ENCODE assay signal across 8 mouse cellular contexts in genomic region chr6:127454344-127454707, GRCm38 (mm10). TPM values are rescaled to one million over a fixed set of nuclear protein-coding genes. Genes with fewer than 3 reads are reported as not detected.
A peak's percentile ranks its signal among the peaks of the same experiment; 100 is the strongest.
DNase-seq lines count a peak whose midpoint lies in the region; ATAC-seq and TF ChIP-seq lines count a peak whose summit lies in the region.

No protein-coding gene starts in this region.

- peak overlapping the region; percentile 86; the same call in 1 of the 2 replicates for H3K27ac ChIP-seq in lung, embryonic 14.5 days (ENCODE audit: low read depth)
- H3K27ac ChIP-seq in embryonic facial prominence, embryonic 15.5 days (replicated peaks): no peak overlapping the region
- no peak overlapping the region for H3K27ac ChIP-seq in intestine, embryonic 16.5 days (ENCODE audit: low read length)
- no peak overlapping the region for H3K27ac ChIP-seq in neural tube, embryonic 12.5 days

- H3K27me3 ChIP-seq in lung, embryonic 14.5 days (ENCODE audit: insufficient read depth, low read length): no peaks in the 10 kb centered on the region; the same call in 1 of the 2 replicates
- H3K27me3 ChIP-seq in embryonic facial prominence, embryonic 15.5 days: peaks cover 4% of the 10 kb centered on the region
- H3K27me3 ChIP-seq in intestine, embryonic 16.5 days (replicated peaks; ENCODE audit: control insufficient read depth, insufficient read depth, low read length): no peaks in the 10 kb centered on the region
- H3K27me3 ChIP-seq in neural tube, embryonic 12.5 days (replicated peaks): no peaks in the 10 kb centered on the region

- ATAC-seq in lung, embryonic 14.5 days (ENCODE audit: insufficient read depth): no peak
- ATAC-seq in embryonic facial prominence, embryonic 15.5 days (ENCODE audit: insufficient number of reproducible peaks, low FRiP score, low TSS enrichment, low read depth): no peak
- no peak for ATAC-seq in intestine, embryonic 16.5 days
- no peak for ATAC-seq in neural tube, embryonic 12.5 days (ENCODE audit: low FRiP score, low read depth)

- no peak for DNase-seq in lung, embryonic 14.5 days
- no peak for DNase-seq in lung, postnatal 10 days
- DNase-seq in ovary, adult 18-20 months (ENCODE audit: low spot score): no peak
- DNase-seq in right cerebral cortex, postnatal 10 days (ENCODE audit: low spot score in 2 of 2): no peak
- DNase-seq in kidney, postnatal 25 days: no peak

- 32% methylated on average over 10 of the region's 10 CpGs for WGBS in lung, embryonic 14.5 days
- 36% methylated on average over 10 of the region's 10 CpGs for WGBS in embryonic facial prominence, embryonic 15.5 days
- 29% methylated on average over 10 of the region's 10 CpGs for WGBS in intestine, embryonic 16.5 days
- 54% methylated on average over 10 of the region's 10 CpGs for WGBS in neural tube, embryonic 12.5 days

- no peak for TF ChIP-seq CTCF in lung, embryonic 14.5 days (IDR thresholded peaks at IDR 0.05; ENCODE audit: low read depth)

- H3K4me1 ChIP-seq in lung, embryonic 14.5 days (ENCODE audit: insufficient read depth): peaks cover 5% of the 10 kb centered on the region; the same call in 1 of the 2 replicates
- H3K4me1 ChIP-seq in embryonic facial prominence, embryonic 15.5 days: peaks cover 7% of the 10 kb centered on the region
- H3K4me1 ChIP-seq in intestine, embryonic 16.5 days (ENCODE audit: control insufficient read depth, insufficient read depth, low read length): no peaks in the 10 kb centered on the region
- peaks cover 11% of the 10 kb centered on the region for H3K4me1 ChIP-seq in neural tube, embryonic 12.5 days

- H3K9me3 ChIP-seq in lung, embryonic 14.5 days (ENCODE audit: low read depth, low read length): no peaks in the 10 kb centered on the region
- no peaks in the 10 kb centered on the region for H3K9me3 ChIP-seq in embryonic facial prominence, embryonic 15.5 days (replicated peaks)
- H3K9me3 ChIP-seq in intestine, embryonic 16.5 days (ENCODE audit: control insufficient read depth, low read length): no peaks in the 10 kb centered on the region
- H3K9me3 ChIP-seq in neural tube, embryonic 12.5 days: no peaks in the 10 kb centered on the region

- peak overlapping the region; percentile 70 for H3K4me3 ChIP-seq in lung, embryonic 14.5 days (ENCODE audit: low read depth, low read length)
- H3K4me3 ChIP-seq in embryonic facial prominence, embryonic 15.5 days (replicated peaks): peak overlapping the region; percentile 71
- H3K4me3 ChIP-seq in intestine, embryonic 16.5 days (ENCODE audit: low read length): peak overlapping the region; percentile 67
- peak overlapping the region; percentile 71 for H3K4me3 ChIP-seq in neural tube, embryonic 12.5 days

- no peaks in the 10 kb centered on the region for H3K36me3 ChIP-seq in lung, embryonic 14.5 days (ENCODE audit: insufficient read depth)
- H3K36me3 ChIP-seq in embryonic facial prominence, embryonic 15.5 days: no peaks in the 10 kb centered on the region
- H3K36me3 ChIP-seq in intestine, embryonic 16.5 days (ENCODE audit: control insufficient read depth, insufficient read depth, low read length): no peaks in the 10 kb centered on the region
- peaks cover 3% of the 10 kb centered on the region; the same call in 1 of the 2 replicates for H3K36me3 ChIP-seq in neural tube, embryonic 12.5 days

- peak overlapping the region; percentile 79 for H3K9ac ChIP-seq in lung, embryonic 14.5 days
- H3K9ac ChIP-seq in embryonic facial prominence, embryonic 15.5 days: peak overlapping the region; percentile 50; the same call in 1 of the 2 replicates
- peak overlapping the region; percentile 81 for H3K9ac ChIP-seq in intestine, embryonic 16.5 days (ENCODE audit: low read depth, low read length)
- H3K9ac ChIP-seq in neural tube, embryonic 12.5 days: peak overlapping the region; percentile 85

- H3K4me2 ChIP-seq in lung, embryonic 14.5 days: peak overlapping the region; percentile 71
- peak overlapping the region; percentile 66 for H3K4me2 ChIP-seq in embryonic facial prominence, embryonic 15.5 days (replicated peaks)
- peak overlapping the region; percentile 73 for H3K4me2 ChIP-seq in intestine, embryonic 16.5 days (ENCODE audit: low read depth, low read length)
- H3K4me2 ChIP-seq in neural tube, embryonic 12.5 days (replicated peaks): peak overlapping the region; percentile 61

RNA-seq across cellular contexts. Expression of gene Parp11, which starts 7.7 kb away (rescaled TPM):
- polyA plus RNA-seq in lung, embryonic 14.5 days (2014; fragmentation: Nextera tagmentation; extraction: Ambion mirVana): 29.1 and 31.4 TPM in 2 replicates
- polyA plus RNA-seq in embryonic facial prominence, embryonic 15.5 days (2015; fragmentation: Nextera tagmentation; extraction: Ambion mirVana): 24.0 and 25.7 TPM in 2 replicates
- 17.3 and 17.8 TPM in 2 replicates for polyA plus RNA-seq in intestine, embryonic 16.5 days (2015; fragmentation: Nextera tagmentation; extraction: Ambion mirVana)
- 60.5 and 62.8 TPM in 2 replicates for polyA plus RNA-seq in neural tube, embryonic 12.5 days (2016; fragmentation: Nextera tagmentation; extraction: Ambion mirVana)
